Mouse (Mus musculus) heart, postnatal 25 days (tissue): ENCODE data around the gene Atp8b5. TPM values are rescaled to one million over a fixed set of nuclear protein-coding genes. Genes with fewer than 3 reads are reported as not detected.

ENCODE experiments used
- DNase-seq: peaks from one replicate; pipeline ENCODE4 v3.0.0; 2022; ENCODE audit warnings: low spot score
- intact Hi-C: fragments of 180-260 bp; cut with DNase I; formaldehyde crosslinking; loops from one replicate; pipeline ENCODE4 v1.15.1; 2025
- total RNA-seq, 2 experiments: library from RNA; stranded (reverse); gene quantifications; 2 replicates each; pipeline ENCODE4 v1.2.3; 2021

Gene Atp8b5
- total RNA-seq, 2 experiments from 2014 or later = 0.05 TPM; not detected in 1

- no peak for DNase-seq
These were observed 134.0 kb downstream of the Atp8b5 start for GRCm38 (mm10) chr4:43400976-43401375.

GRCm38 (mm10) chr4:43401486-43401885 is 134.5 kb downstream of the Atp8b5 start:
- intact Hi-C loops = no loop called here
- DNase-seq = no peak

More at GRCm38 (mm10) chr4:43400976-43401375, 134.0 kb downstream of the Atp8b5 start:
- intact Hi-C loops = no loop called here

GRCm38 (mm10) chr4:43402212-43402611 is 135.3 kb downstream of the Atp8b5 start:
- DNase-seq = no peak
- intact Hi-C loops = no loop called here

- intact Hi-C loops = loop anchor here (5.0 kb wide), 1 partner anchor 62 kb away; no protein-coding TSS in a partner anchor
- no peak for DNase-seq
These were observed 137.7 kb downstream of the Atp8b5 start for GRCm38 (mm10) chr4:43404697-43405096.

- intact Hi-C loops = loop anchor here (2.0 to 5.0 kb wide), 2 partner anchors 24 to 64 kb away; no protein-coding TSS in a partner anchor
- peak; percentile 84 for DNase-seq
These were observed 139.4 kb downstream of the Atp8b5 start for GRCm38 (mm10) chr4:43406162-43406971.

GRCm38 (mm10) chr4:43407071-43407920 is 140.3 kb downstream of the Atp8b5 start:
- no peak for DNase-seq
- intact Hi-C loops = loop anchor here (1.0 to 5.0 kb wide), 3 partner anchors 10 to 65 kb away; no protein-coding TSS in a partner anchor

GRCm38 (mm10) chr4:43414761-43415160 is 147.8 kb downstream of the Atp8b5 start:
- no peak for DNase-seq
- intact Hi-C loops = no loop called here

- intact Hi-C loops = no loop called here
- DNase-seq = no peak
These were observed 148.5 kb downstream of the Atp8b5 start for GRCm38 (mm10) chr4:43415221-43416070.

- no peak for DNase-seq
- intact Hi-C loops = no loop called here
These were observed 149.1 kb downstream of the Atp8b5 start for GRCm38 (mm10) chr4:43416071-43416490.

GRCm38 (mm10) chr4:43417269-43418062 is 150.5 kb downstream of the Atp8b5 start:
- no peak for DNase-seq
- intact Hi-C loops = loop anchor here (1.0 kb wide), 1 partner anchor 10 kb away; no protein-coding TSS in a partner anchor

- DNase-seq = no peak
- intact Hi-C loops = no loop called here
These were observed 151.5 kb downstream of the Atp8b5 start for GRCm38 (mm10) chr4:43418450-43418849.

GRCm38 (mm10) chr4:43418973-43419656 is 152.2 kb downstream of the Atp8b5 start:
- no peak for DNase-seq
- intact Hi-C loops = no loop called here

- intact Hi-C loops = loop anchor here (1.0 to 5.0 kb wide), 3 partner anchors 38 to 368 kb away; partner anchors contain the start of gene Atp8b5
- no peak for DNase-seq
These were observed 152.9 kb downstream of the Atp8b5 start for GRCm38 (mm10) chr4:43419801-43420281.

GRCm38 (mm10) chr4:43420305-43420704 is 153.3 kb downstream of the Atp8b5 start:
- intact Hi-C loops = loop anchor here (1.0 to 5.0 kb wide), 3 partner anchors 38 to 368 kb away; partner anchors contain the start of gene Atp8b5
- peak; percentile 68 for DNase-seq

GRCm38 (mm10) chr4:43421632-43422240 is 154.8 kb downstream of the Atp8b5 start:
- DNase-seq = no peak
- intact Hi-C loops = loop anchor here (1.0 to 5.0 kb wide), 2 partner anchors 68 to 369 kb away; no protein-coding TSS in a partner anchor
